Mouse (Mus musculus): ENCODE measurements around the gene Cd37.

Cd37 gene

GRCm38 (mm10) chr7:45238723-45239496 is at the start of gene Cd37:
Gene Cd37, minus strand, starts transcription at chr7:45239115.
- no peak for DNase-seq (ENCODE audit: low spot score)

- no peak for DNase-seq (ENCODE audit: low spot score)
Measured at GRCm38 (mm10) chr7:45286486-45286885, 47.6 kb upstream of the Cd37 start.

GRCm38 (mm10) chr7:45277136-45277760 is 38.3 kb upstream of the Cd37 start, which contains the start of gene Slc6a21:
Gene Slc6a21, plus strand, starts transcription at chr7:45277513.
- peak; percentile 71 for DNase-seq (ENCODE audit: low spot score)

- DNase-seq (ENCODE audit: low spot score) = no peak
Measured at GRCm38 (mm10) chr7:45273672-45274071, 34.8 kb upstream of the Cd37 start.

GRCm38 (mm10) chr7:45272786-45273412 is 34.0 kb upstream of the Cd37 start:
- no peak for DNase-seq (ENCODE audit: low spot score)

- DNase-seq (ENCODE audit: low spot score) = no peak
Measured at GRCm38 (mm10) chr7:45265518-45265917, 26.6 kb upstream of the Cd37 start.

- DNase-seq (ENCODE audit: low spot score) = no peak
Measured at GRCm38 (mm10) chr7:45264348-45264747, 25.4 kb upstream of the Cd37 start.

- no peak for DNase-seq (ENCODE audit: low spot score)
Measured at GRCm38 (mm10) chr7:45263006-45263607, 24.2 kb upstream of the Cd37 start.

GRCm38 (mm10) chr7:45262266-45262665 is 23.4 kb upstream of the Cd37 start:
- no peak for DNase-seq (ENCODE audit: low spot score)

- no peak for DNase-seq (ENCODE audit: low spot score)
Measured at GRCm38 (mm10) chr7:45259281-45259680, 20.4 kb upstream of the Cd37 start.

GRCm38 (mm10) chr7:45257063-45257840 is 18.3 kb upstream of the Cd37 start:
- no peak for DNase-seq (ENCODE audit: low spot score)

GRCm38 (mm10) chr7:45255822-45256221 is 16.9 kb upstream of the Cd37 start:
- peak; percentile 40 for DNase-seq (ENCODE audit: low spot score)

GRCm38 (mm10) chr7:45253806-45254205 is 14.9 kb upstream of the Cd37 start:
- DNase-seq (ENCODE audit: low spot score) = no peak

GRCm38 (mm10) chr7:45247666-45248065 is 8.8 kb upstream of the Cd37 start:
- no peak for DNase-seq (ENCODE audit: low spot score)

GRCm38 (mm10) chr7:45241389-45241749 is 2.5 kb upstream of the Cd37 start:
- no peak for DNase-seq (ENCODE audit: low spot score)

- DNase-seq (ENCODE audit: low spot score) = no peak
Measured at GRCm38 (mm10) chr7:45240633-45241388, 1.9 kb upstream of the Cd37 start, which contains the start of gene Slc6a16. Gene Slc6a16, plus strand, starts transcription at chr7:45241085.

- no peak for DNase-seq (ENCODE audit: low spot score)
Measured at GRCm38 (mm10) chr7:45240109-45240508, 1.2 kb upstream of the Cd37 start.

- no peak for DNase-seq (ENCODE audit: low spot score)
Measured at GRCm38 (mm10) chr7:45237747-45238699, 892 bp downstream of the Cd37 start.

GRCm38 (mm10) chr7:45235656-45236180 is 3.2 kb downstream of the Cd37 start:
- DNase-seq (ENCODE audit: low spot score) = peak; percentile 35

Data from urinary bladder, postnatal 14 days (tissue).